In the genomic region with DNA sequence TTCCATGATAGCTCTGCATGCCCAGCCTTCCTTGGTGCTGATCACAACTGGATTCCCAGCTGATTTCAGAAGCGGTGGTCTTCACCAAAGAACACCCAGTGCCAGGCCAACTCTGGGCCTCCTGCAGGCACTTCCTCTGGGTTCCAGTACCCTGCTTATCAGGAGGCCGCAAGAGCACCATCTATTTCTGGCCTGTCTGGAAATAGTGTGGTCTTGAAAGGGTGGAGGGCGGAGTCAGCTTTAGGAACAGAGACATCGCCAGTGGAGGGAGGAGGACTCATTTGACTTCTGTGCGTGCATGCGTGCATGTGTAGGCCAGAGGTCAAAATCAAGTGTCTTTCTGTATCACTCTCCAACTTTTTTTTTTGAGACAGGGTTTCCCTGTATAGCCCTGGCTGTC, we compare ENCODE assay signal across 11 mouse cellular contexts. TPM values are rescaled to one million over a fixed set of nuclear protein-coding genes. Genes with fewer than 3 reads are reported as not detected.
DNase-seq lines count a peak whose midpoint lies in the region; ATAC-seq and TF ChIP-seq lines count a peak whose summit lies in the region.
"Had no signal": no experiment of that assay in that cellular context is flagged by ENCODE, and none has a peak within 500 bp of the region (broad histone marks: within the 10 kb centered on the region; RNA-seq: fewer than 3 reads in every experiment).

No protein-coding gene starts in this region.

- no peak overlapping the region for H3K27ac ChIP-seq in midbrain, embryonic 11.5 days (ENCODE audit: low read depth, low read length)
- no peak overlapping the region for H3K27ac ChIP-seq in midbrain, postnatal 0 days (ENCODE audit: low read depth, low read length)
- H3K27ac ChIP-seq in hindbrain, embryonic 10.5 days = no peak overlapping the region
- no peak overlapping the region for H3K27ac ChIP-seq in forebrain, embryonic 16.5 days (ENCODE audit: low read length)
- H3K27ac ChIP-seq: limb, embryonic 15.5 days had no signal

- TF ChIP-seq CTCF in midbrain, postnatal 0 days (IDR thresholded peaks at IDR 0.05) = no peak

- no peaks in the 10 kb centered on the region for H3K36me3 ChIP-seq in midbrain, embryonic 11.5 days (ENCODE audit: control insufficient read depth, insufficient read depth, low read length)
- no peaks in the 10 kb centered on the region for H3K36me3 ChIP-seq in midbrain, postnatal 0 days (ENCODE audit: insufficient read depth, low read length)
- no peaks in the 10 kb centered on the region for H3K36me3 ChIP-seq in hindbrain, embryonic 10.5 days
- H3K36me3 ChIP-seq in forebrain, embryonic 16.5 days (ENCODE audit: control insufficient read depth, insufficient read depth) = no peaks in the 10 kb centered on the region
- H3K36me3 ChIP-seq: limb, embryonic 15.5 days had no signal

- no peak overlapping the region for H3K9ac ChIP-seq in midbrain, embryonic 11.5 days (ENCODE audit: low read length)
- no peak overlapping the region for H3K9ac ChIP-seq in midbrain, postnatal 0 days (replicated peaks; ENCODE audit: low read length, poor library complexity, severe bottlenecking)
- H3K9ac ChIP-seq in forebrain, embryonic 16.5 days (replicated peaks; ENCODE audit: low read depth, low read length) = no peak overlapping the region
- H3K9ac ChIP-seq: limb, embryonic 15.5 days had no signal

- no peaks in the 10 kb centered on the region for H3K4me1 ChIP-seq in midbrain, embryonic 11.5 days (ENCODE audit: control insufficient read depth, insufficient read depth, low read length)
- H3K4me1 ChIP-seq in midbrain, postnatal 0 days (ENCODE audit: insufficient read depth, low read length) = no peaks in the 10 kb centered on the region
- no peaks in the 10 kb centered on the region for H3K4me1 ChIP-seq in hindbrain, embryonic 10.5 days (replicated peaks)
- H3K4me1 ChIP-seq in forebrain, embryonic 16.5 days (replicated peaks; ENCODE audit: control insufficient read depth, insufficient read depth, low read length) = no peaks in the 10 kb centered on the region
- H3K4me1 ChIP-seq: limb, embryonic 15.5 days had no signal

- H3K9me3 ChIP-seq in midbrain, embryonic 11.5 days (ENCODE audit: control insufficient read depth, low read length) = no peaks in the 10 kb centered on the region
- no peaks in the 10 kb centered on the region for H3K9me3 ChIP-seq in midbrain, postnatal 0 days (ENCODE audit: low read length)
- H3K9me3 ChIP-seq in hindbrain, embryonic 10.5 days = no peaks in the 10 kb centered on the region
- H3K9me3 ChIP-seq in forebrain, embryonic 16.5 days (ENCODE audit: control insufficient read depth, low read length) = no peaks in the 10 kb centered on the region
- H3K9me3 ChIP-seq: limb, embryonic 15.5 days had no signal

- WGBS in midbrain, embryonic 11.5 days = 87% methylated on average over 6 of the region's 6 CpGs
- 83% methylated on average over 6 of the region's 6 CpGs for WGBS in midbrain, postnatal 0 days
- WGBS in hindbrain, embryonic 10.5 days = 69% methylated on average over 6 of the region's 6 CpGs
- WGBS in forebrain, embryonic 16.5 days = 92% methylated on average over 6 of the region's 6 CpGs

- no peak for ATAC-seq in midbrain, embryonic 11.5 days (ENCODE audit: low FRiP score)
- no peak for ATAC-seq in midbrain, postnatal 0 days (ENCODE audit: low FRiP score)
- peak; percentile 71 for ATAC-seq in granulocyte monocyte progenitor cell, adult 5-6 weeks (replicated peaks; ENCODE audit: poor library complexity, severe bottlenecking)
- ATAC-seq in hematopoietic stem cell, adult 5-6 weeks (replicated peaks in 1 of 2; ENCODE audit: insufficient read depth in 1 of 2, low FRiP score in 2 of 2, low TSS enrichment in 1 of 2, low read depth in 1 of 2, poor library complexity in 2 of 2, severe bottlenecking in 2 of 2) = peak; percentile 67 to 76
- peak; percentile 67 for ATAC-seq in monocyte, adult 5-6 weeks (replicated peaks; ENCODE audit: insufficient number of reproducible peaks, low FRiP score, low TSS enrichment, poor library complexity, severe bottlenecking)
- ATAC-seq in forebrain, embryonic 16.5 days = no peak
- ATAC-seq: intestine, embryonic 16.5 days had no signal

- H3K4me3 ChIP-seq in midbrain, embryonic 11.5 days (ENCODE audit: low read depth, low read length) = no peak overlapping the region
- no peak overlapping the region for H3K4me3 ChIP-seq in midbrain, postnatal 0 days (ENCODE audit: low read depth, low read length)
- H3K4me3 ChIP-seq in hindbrain, embryonic 10.5 days = no peak overlapping the region
- H3K4me3 ChIP-seq in forebrain, embryonic 16.5 days (replicated peaks; ENCODE audit: low read length) = no peak overlapping the region
- H3K4me3 ChIP-seq: limb, embryonic 15.5 days had no signal

- H3K27me3 ChIP-seq in midbrain, embryonic 11.5 days (ENCODE audit: control insufficient read depth, insufficient read depth, low read length) = no peaks in the 10 kb centered on the region
- H3K27me3 ChIP-seq in midbrain, postnatal 0 days (ENCODE audit: insufficient read depth, low read length) = no peaks in the 10 kb centered on the region
- H3K27me3 ChIP-seq in hindbrain, embryonic 10.5 days (ENCODE audit: insufficient read depth, poor library complexity, severe bottlenecking) = no peaks in the 10 kb centered on the region
- H3K27me3 ChIP-seq in forebrain, embryonic 16.5 days (replicated peaks; ENCODE audit: control insufficient read depth, insufficient read depth, low read length) = no peaks in the 10 kb centered on the region
- H3K27me3 ChIP-seq: limb, embryonic 15.5 days had no signal

- H3K4me2 ChIP-seq in midbrain, embryonic 11.5 days = no peak overlapping the region
- H3K4me2 ChIP-seq in midbrain, postnatal 0 days (ENCODE audit: low read depth, low read length, poor library complexity, severe bottlenecking) = no peak overlapping the region
- no peak overlapping the region for H3K4me2 ChIP-seq in forebrain, embryonic 16.5 days (ENCODE audit: low read length)
- H3K4me2 ChIP-seq: limb, embryonic 15.5 days had no signal

- DNase-seq in midbrain, embryonic 11.5 days (ENCODE audit: low spot score, missing footprints) = peak; percentile 6
- DNase-seq in midbrain, postnatal 0 days (ENCODE audit: low spot score) = no peak
- no peak for DNase-seq in retina, postnatal 1 day
- DNase-seq in hindbrain, embryonic 10.5 days (ENCODE audit: low spot score) = no peak
- DNase-seq: gastrocnemius, postnatal 10 days had no signal

RNA-seq across cellular contexts. Expression of a gene that starts 45.7 kb away (rescaled TPM):
- 2.2 and 2.3 TPM in 2 replicates for polyA plus RNA-seq in midbrain, embryonic 11.5 days (2014; fragmentation: Nextera tagmentation; extraction: Ambion mirVana)
- 2.4 and 2.6 TPM in 2 replicates for total RNA-seq in midbrain, postnatal 0 days (2014; rRNA removed)
- polyA plus RNA-seq in midbrain, postnatal 0 days (2015; fragmentation: Nextera tagmentation; extraction: Ambion mirVana) = 1.5 and 1.9 TPM in 2 replicates
- 60.4 and 61.3 TPM in 2 replicates for total RNA-seq in granulocyte monocyte progenitor cell, adult 5-6 weeks (2014; fragmentation: Nextera tagmentation)
- total RNA-seq in granulocyte monocyte progenitor cell, adult 5-6 weeks (2017) = 69.4 and 72.2 TPM in 2 replicates
- total RNA-seq in hematopoietic stem cell, adult 5-6 weeks (2017) = 121 and 137 TPM in 2 replicates
- 189 to 215 TPM (median 210 TPM) in 3 replicates for total RNA-seq in monocyte, adult 5-6 weeks (2017)
- 3.7 and 5.0 TPM in 2 replicates for polyA plus RNA-seq in hindbrain, embryonic 10.5 days (2016; fragmentation: Nextera tagmentation; extraction: Ambion mirVana)
- polyA plus RNA-seq in forebrain, embryonic 16.5 days (2015; fragmentation: Nextera tagmentation; extraction: Ambion mirVana) = 0.83 and 0.85 TPM in 2 replicates

Comparison
In these comparisons a context has a peak if more than half of its experiments do, and no peak if none do; other contexts are left out.
1. ATAC-seq: peak in granulocyte monocyte progenitor cell, adult 5-6 weeks (single experiment), hematopoietic stem cell, adult 5-6 weeks (2 of 2) and monocyte, adult 5-6 weeks (single experiment); none in midbrain, embryonic 11.5 days (single experiment), midbrain, postnatal 0 days (single experiment) and forebrain, embryonic 16.5 days (single experiment).
2. RNA of a gene that starts 45.7 kb away (total RNA-seq): 189 to 215 TPM in monocyte, adult 5-6 weeks, 121 to 137 TPM in hematopoietic stem cell, adult 5-6 weeks and 60.4 to 72.2 TPM in granulocyte monocyte progenitor cell, adult 5-6 weeks; 2.4 to 2.6 TPM in midbrain, postnatal 0 days; every median in the first group is over 10 times any median in the second.